Mouse (Mus musculus) MEL (cell line): ENCODE data around the gene 2200002J24Rik. TPM values are rescaled to one million over a fixed set of nuclear protein-coding genes. Genes with fewer than 3 reads are reported as not detected.

ENCODE experiments used
- DNase-seq: peaks from one replicate; pipeline ENCODE4 v3.0.0; 2011; ENCODE audit warnings: low read depth, low spot score
- H3K27ac ChIP-seq: 2 replicates; pipeline ENCODE4 v1.5.1; 2012; ENCODE audit warnings: low read depth, mild to moderate bottlenecking, control low read depth, low read length, moderate library complexity; ENCODE audit not compliant: control insufficient read depth
- H3K27me3 ChIP-seq, 2 experiments: fragments of 150-350 bp in 1 of 2; sonication (generic) in 1 of 2; 2 replicates each; pipeline ENCODE4 v1.6.1; 2012; ENCODE audit warnings: low read length in 2 of 2, mild to moderate bottlenecking in 2 of 2, improper control_type of control experiment in 1 of 2, moderate library complexity in 1 of 2; ENCODE audit not compliant: insufficient read depth in 2 of 2, control insufficient read depth in 1 of 2
- H3K36me3 ChIP-seq, 2 experiments: 2 replicates each; pipeline ENCODE4 v1.6.1; 2012 to 2014; ENCODE audit warnings: low read length in 2 of 2, improper control_type of control experiment in 1 of 2, inconsistent platforms in 1 of 2, mild to moderate bottlenecking in 1 of 2; ENCODE audit not compliant: insufficient read depth in 2 of 2, control insufficient read depth in 1 of 2
- H3K4me1 ChIP-seq, 2 experiments: fragments of 150-350 bp in 1 of 2; sonication (generic) in 1 of 2; 2 replicates each; pipeline ENCODE4 v1.6.1; 2012; ENCODE audit warnings: low read length in 2 of 2, improper control_type of control experiment in 1 of 2, mild to moderate bottlenecking in 1 of 2; ENCODE audit not compliant: insufficient read depth in 2 of 2, control insufficient read depth in 1 of 2
- H3K4me3 ChIP-seq, 2 experiments: fragments of 150-350 bp in 1 of 2; sonication (generic) in 1 of 2; 2 replicates each; pipeline ENCODE4 v1.5.1; 2012; ENCODE audit warnings: low read depth in 2 of 2, low read length in 2 of 2, mild to moderate bottlenecking in 2 of 2, moderate library complexity in 2 of 2, control low read depth in 1 of 2, improper control_type of control experiment in 1 of 2; ENCODE audit not compliant: control insufficient read depth in 1 of 2, insufficient read depth in 1 of 2
- H3K79me2 ChIP-seq: 2 replicates; pipeline ENCODE4 v1.6.1; 2012; ENCODE audit warnings: mild to moderate bottlenecking, low read length, moderate library complexity; ENCODE audit not compliant: control insufficient read depth, poor library complexity, insufficient read depth
- H3K9ac ChIP-seq: 2 replicates; pipeline ENCODE4 v1.6.1; 2012; ENCODE audit warnings: low read depth, mild to moderate bottlenecking, control low read depth, low read length, moderate library complexity; ENCODE audit not compliant: control insufficient read depth, poor library complexity, severe bottlenecking
- H3K9me3 ChIP-seq: fragments of 150-350 bp; sonication (generic); replicated peaks from 2 replicates; pipeline ENCODE4 v1.6.1; 2012; ENCODE audit warnings: mild to moderate bottlenecking, low read length, improper control_type of control experiment, moderate library complexity; ENCODE audit not compliant: insufficient read depth
- CHD1 ChIP-seq: IDR thresholded peaks from 2 replicates; pipeline ENCODE4 v1.6.1; 2012; ENCODE audit warnings: low read depth, mild to moderate bottlenecking, inconsistent platforms, low read length, improper control_type of control experiment
- CTCF ChIP-seq, 3 experiments: IDR thresholded peaks in 2 of 3; conservative IDR thresholded peaks in 1 of 3; 2 replicates each; pipeline ENCODE4 v1.5.1; 2011 to 2012; ENCODE audit warnings: low read length in 3 of 3, low read depth in 2 of 3, mild to moderate bottlenecking in 2 of 3, improper control_type of control experiment in 1 of 3, inconsistent platforms in 1 of 3, mixed read lengths in 1 of 3, moderate library complexity in 1 of 3; ENCODE audit not compliant: control insufficient read depth in 1 of 3, insufficient read depth in 1 of 3, poor library complexity in 1 of 3, severe bottlenecking in 1 of 3
- E2F4 ChIP-seq: IDR thresholded peaks from 2 replicates; pipeline ENCODE4 v1.6.1; 2011; ENCODE audit warnings: low read depth, low read length, improper control_type of control experiment, borderline replicate concordance
- GATA1 ChIP-seq: IDR thresholded peaks from 2 replicates; pipeline ENCODE4 v1.6.1; 2011; ENCODE audit warnings: low read depth, low read length, improper control_type of control experiment
- MAX ChIP-seq: IDR thresholded peaks from 2 replicates; pipeline ENCODE4 v1.6.1; 2011; ENCODE audit warnings: low read length, improper control_type of control experiment
- MXI1 ChIP-seq: IDR thresholded peaks from 2 replicates; pipeline ENCODE4 v1.6.1; 2011; ENCODE audit warnings: mild to moderate bottlenecking, low read depth, low read length, improper control_type of control experiment
- MYC ChIP-seq: IDR thresholded peaks from 2 replicates; pipeline ENCODE4 v1.6.1; 2011; ENCODE audit warnings: low read depth, mild to moderate bottlenecking, low read length, improper control_type of control experiment, moderate library complexity
- NELFE ChIP-seq: IDR thresholded peaks from 2 replicates; pipeline ENCODE4 v1.6.1; 2011; ENCODE audit warnings: low read depth, low read length, improper control_type of control experiment
- NRF1 ChIP-seq: IDR thresholded peaks from 2 replicates; pipeline ENCODE4 v1.6.1; 2014; ENCODE audit warnings: low read depth, mild to moderate bottlenecking, inconsistent platforms, low read length, improper control_type of control experiment, moderate library complexity; ENCODE audit not compliant: poor library complexity, insufficient read depth, severe bottlenecking
- POLR2A ChIP-seq, 2 experiments: IDR thresholded peaks; 2 replicates each; pipeline ENCODE4 v1.6.1; 2011 to 2012; ENCODE audit warnings: low read length in 2 of 2, mild to moderate bottlenecking in 2 of 2, control low read depth in 1 of 2, improper control_type of control experiment in 1 of 2, low read depth in 1 of 2, moderate library complexity in 1 of 2; ENCODE audit not compliant: control insufficient read depth in 1 of 2, insufficient read depth in 1 of 2, poor library complexity in 1 of 2
- POLR2AphosphoS5 ChIP-seq: IDR thresholded peaks from 2 replicates; pipeline ENCODE4 v1.6.1; 2012; ENCODE audit warnings: low read depth, borderline replicate concordance, mild to moderate bottlenecking, inconsistent platforms, low read length, moderate library complexity, mixed read lengths
- RAD21 ChIP-seq: IDR thresholded peaks from 2 replicates; pipeline ENCODE4 v1.6.1; 2011; ENCODE audit warnings: mild to moderate bottlenecking, low read depth, low read length, improper control_type of control experiment
- RCOR1 ChIP-seq: IDR thresholded peaks from 2 replicates; pipeline ENCODE4 v1.6.1; 2012; ENCODE audit warnings: low read depth, mild to moderate bottlenecking, inconsistent platforms, low read length, improper control_type of control experiment
- SIN3A ChIP-seq: IDR thresholded peaks from 2 replicates; pipeline ENCODE4 v1.6.1; 2012; ENCODE audit warnings: low read length, improper control_type of control experiment, inconsistent platforms
- TAL1 ChIP-seq: IDR thresholded peaks from 2 replicates; pipeline ENCODE4 v1.6.1; 2012; ENCODE audit warnings: mild to moderate bottlenecking, inconsistent platforms, low read length, moderate library complexity, mixed read lengths
- UBTF ChIP-seq: IDR thresholded peaks from 2 replicates; pipeline ENCODE4 v1.6.1; 2012; ENCODE audit warnings: low read depth, mild to moderate bottlenecking, inconsistent platforms, low read length, improper control_type of control experiment, moderate library complexity, borderline replicate concordance; ENCODE audit not compliant: insufficient read depth
- USF1 ChIP-seq: IDR thresholded peaks from 2 replicates; pipeline ENCODE4 v1.6.1; 2014; ENCODE audit warnings: low read depth, mild to moderate bottlenecking, inconsistent platforms, low read length, improper control_type of control experiment, moderate library complexity
- polyA plus RNA-seq, 2 experiments: library from polyadenylated mRNA; stranded (reverse) in 1 of 2; unstranded in 1 of 2; fragments of >175 nt in 1 of 2; fragments of >200 nt in 1 of 2; gene quantifications; 2 replicates each; pipeline versions ENCODE4 v1.2.1 to v1.2.4; 2012; ENCODE audit warnings: low replicate concordance in 2 of 2, low read depth in 1 of 2; ENCODE audit not compliant: insufficient read length in 2 of 2, insufficient read depth in 1 of 2, missing spikeins in 1 of 2
- total RNA-seq: library from RNA; depleted of rRNA; stranded (reverse); fragments of 300-350 nt; gene quantifications from 2 replicates; pipeline ENCODE4 v1.2.3, GENCODE M21; 2012

The 2200002J24Rik gene
- total and polyA plus RNA-seq, 3 experiments, result 1.2 TPM; not detected in 2

DNA sequence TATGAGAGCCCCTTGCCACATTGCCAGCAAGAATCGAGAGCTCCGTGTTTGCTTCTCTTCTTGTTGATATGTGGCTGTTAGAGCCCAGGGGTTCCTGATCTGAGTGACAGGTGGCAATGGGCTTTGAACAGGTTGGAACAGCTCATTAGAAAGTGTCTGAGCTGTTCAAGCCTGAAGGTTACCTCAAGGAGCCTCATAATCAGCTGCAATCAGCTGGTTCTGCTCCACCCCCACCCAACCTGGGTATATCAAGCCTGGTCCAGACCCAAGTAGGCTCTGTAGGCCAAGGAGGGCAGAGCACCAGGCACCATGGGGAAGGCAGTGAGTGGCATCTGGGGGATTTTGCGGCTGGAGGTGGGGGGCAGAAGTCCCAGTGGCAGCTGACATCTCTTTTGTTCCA lies 13.2 kb downstream of the 2200002J24Rik start, which contains the start of gene Atp4a:
TSS of gene Atp4a (plus strand) at position 268 of the 400 bp plus-strand sequence.
- H3K27me3 ChIP-seq, result no peaks in the 10 kb centered on the region

DNA sequence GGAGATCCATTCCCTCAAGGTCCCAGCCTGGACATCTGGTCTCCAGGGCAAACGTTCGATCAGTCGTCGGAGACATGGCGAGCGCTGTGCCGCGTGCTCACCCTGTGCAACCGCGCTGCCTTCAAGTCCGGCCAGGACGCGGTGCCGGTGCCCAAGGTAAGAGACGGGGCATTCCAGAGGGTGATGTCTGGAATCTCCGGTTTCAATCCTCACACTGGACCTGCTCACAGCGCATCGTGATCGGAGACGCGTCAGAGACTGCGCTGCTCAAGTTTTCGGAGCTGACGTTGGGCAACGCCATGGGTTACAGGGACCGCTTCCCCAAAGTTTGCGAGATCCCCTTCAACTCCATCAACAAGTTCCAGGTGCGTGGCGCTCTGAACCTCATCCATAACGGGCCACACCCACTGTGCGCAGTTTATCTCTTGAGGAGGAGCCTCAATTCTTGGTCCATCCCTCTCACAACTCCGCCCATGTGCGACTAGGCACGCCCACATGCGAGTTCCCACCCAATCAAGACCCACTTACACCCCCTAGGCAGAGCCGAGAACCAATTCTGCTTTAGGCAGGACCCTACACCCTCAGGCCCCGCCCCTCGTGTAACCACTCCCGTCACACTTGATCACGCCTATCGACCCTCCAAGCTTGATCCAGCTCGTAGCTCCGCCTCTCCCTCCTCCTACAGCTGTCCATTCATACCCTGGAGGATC lies 18.4 kb downstream of the 2200002J24Rik start:
- Histone ChIP-seq H3K4me1 (peaks cover 6 to 13% of the 10 kb centered on the region in 2 experiments), H3K4me3 (peak overlapping the region; percentile 28 to 33; a peak in 3 of 4 replicates)
- peak; percentile 94 for DNase-seq
- TF ChIP-seq POLR2A (IDR thresholded peaks at IDR 0.05; ENCODE audit: control insufficient read depth in 1 of 2, insufficient read depth in 1 of 2, low read depth in 1 of 2, low read length in 2 of 2, poor library complexity in 1 of 2) (no peak), MAX (peak; percentile 41; the same call in 1 of the 2 replicates), CTCF (IDR thresholded peaks at IDR 0.05 in 2 of 3, conservative IDR thresholded peaks at IDR 0.05 in 1 of 3; ENCODE audit: control insufficient read depth in 1 of 3, insufficient read depth in 1 of 3, low read depth in 2 of 3, low read length in 3 of 3, poor library complexity in 1 of 3, severe bottlenecking in 1 of 3) (no peak), MYC (0 out of 2 replicates have a peak, but pooled peaks have one; percentile 18), MXI1 (peak; percentile 50), SIN3A (no peak), CHD1 (no peak), USF1 (0 out of 2 replicates have a peak, but pooled peaks have one; percentile 42), NELFE (peak; percentile 41; the same call in 1 of the 2 replicates), GATA1 (no peak), POLR2AphosphoS5 (no peak), NRF1 (peak; percentile 23; the same call in 1 of the 2 replicates), RCOR1 (no peak), E2F4 (no peak)
- TF ChIP-seq, all 39 proteins: peak for 6
- Histone ChIP-seq H3K36me3 (no peaks in the 10 kb centered on the region), H3K27me3 (no peaks in the 10 kb centered on the region), H3K9me3 (no peaks in the 10 kb centered on the region), H3K79me2 (no peaks in the 10 kb centered on the region), H3K27ac (no peak overlapping the region), H3K9ac (no peak overlapping the region)

More for the DNA sequence above, 13.2 kb downstream of the 2200002J24Rik start, which contains the start of gene Atp4a:
- Histone ChIP-seq H3K9ac (no peak within 1 kb of the TSS), H3K4me1 (peaks cover 0 to 10% of the 10 kb centered on the region in 2 experiments), H3K4me3 (no peak within 1 kb of the TSS), H3K79me2 (no peaks in the 10 kb centered on the region), H3K27ac (no peak within 1 kb of the TSS), H3K36me3 (peaks cover 0 to 5% of the 10 kb centered on the region in 2 experiments; a peak in 2 of 4 replicates), H3K9me3 (no peaks in the 10 kb centered on the region)
- no peak for TF ChIP-seq CHD1
- no peak for TF ChIP-seq UBTF
- TF ChIP-seq RAD21, result no peak
- TF ChIP-seq TAL1, result no peak
- DNase-seq, result no peak
